Mouse (Mus musculus) megakaryocyte, embryonic 14.5 days (primary cell): ENCODE data around the gene Fam181a.

Experiments used
- FLI1 ChIP-seq: IDR thresholded peaks from 2 replicates; pipeline ENCODE4 v1.6.1; 2012; ENCODE audit warnings: low read length, inconsistent platforms, mixed read lengths
- GATA1 ChIP-seq: IDR thresholded peaks from 3 replicates; pipeline ENCODE4 v1.6.1; 2012; ENCODE audit warnings: mixed read lengths, low read length, inconsistent platforms, borderline replicate concordance

GRCm38 (mm10) chr12:103332879-103333278 is 22.1 kb downstream of the Fam181a start:
- TF ChIP-seq GATA1 (no peak), FLI1 (no peak)
